Mouse (Mus musculus) spleen, adult 10 weeks (tissue): ENCODE measurements around the gene Bcl11a. TPM values are rescaled to one million over a fixed set of nuclear protein-coding genes. Genes with fewer than 3 reads are reported as not detected.

ENCODE experiments used
- polyA plus RNA-seq: library from polyadenylated mRNA; stranded (reverse); fragments of 350-450 nt; fragmentation: Illumina TruSeq; extraction: RNeasy Lipid Tissue Mini Kit (QIAGEN cat#74804); gene quantifications from one replicate; pipeline ENCODE4 v1.2.3, GENCODE M21; 2015; ENCODE audit warnings: low replicate concordance; ENCODE audit not compliant: insufficient read depth

The Bcl11a gene
- 68.6 TPM for polyA plus RNA-seq

DNA sequence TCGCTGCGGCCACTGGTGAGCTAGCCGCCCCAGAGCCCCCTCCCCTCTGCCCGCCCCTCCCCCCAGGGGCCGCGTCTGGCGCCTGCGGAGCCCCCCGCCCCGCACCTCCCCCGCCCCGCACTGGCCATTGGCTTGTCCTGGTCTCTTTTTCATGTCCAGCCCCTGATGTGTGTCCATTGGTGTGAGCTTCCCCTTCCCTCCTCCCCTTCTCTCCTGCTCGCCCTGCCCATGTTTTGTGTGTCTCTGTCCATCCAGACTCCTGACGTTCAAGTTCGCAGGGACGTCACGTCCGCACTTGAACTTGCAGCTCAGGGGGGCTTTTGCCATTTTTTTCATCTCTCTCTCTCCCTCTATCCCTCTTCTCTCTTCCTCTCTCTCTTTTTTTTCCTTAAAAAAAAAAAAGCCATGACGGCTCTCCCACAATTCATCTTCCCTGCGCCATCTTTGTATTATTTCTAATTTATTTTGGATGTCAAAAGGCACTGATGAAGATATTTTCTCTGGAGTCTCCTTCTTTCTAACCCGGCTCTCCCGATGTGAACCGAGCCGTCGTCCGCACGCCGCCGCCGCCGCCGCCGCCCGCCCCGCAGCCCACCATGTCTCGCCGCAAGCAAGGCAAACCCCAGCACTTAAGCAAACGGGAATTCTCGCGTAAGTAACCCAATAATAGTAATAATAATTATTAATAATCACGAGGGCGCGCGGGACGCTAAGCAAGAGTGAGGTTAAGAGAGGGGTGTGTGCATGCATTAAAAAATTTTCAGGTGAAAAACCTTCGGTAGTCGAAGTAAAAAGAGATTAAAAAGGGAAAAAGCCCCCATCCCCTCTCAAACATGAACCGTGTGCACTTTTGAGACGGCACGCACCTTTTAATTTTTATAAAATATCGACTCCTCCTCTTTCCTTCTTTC is at the start of gene Bcl11a:
TSS of gene Bcl11a (plus strand) at position 262 of the 911 bp plus-strand sequence.

DNA sequence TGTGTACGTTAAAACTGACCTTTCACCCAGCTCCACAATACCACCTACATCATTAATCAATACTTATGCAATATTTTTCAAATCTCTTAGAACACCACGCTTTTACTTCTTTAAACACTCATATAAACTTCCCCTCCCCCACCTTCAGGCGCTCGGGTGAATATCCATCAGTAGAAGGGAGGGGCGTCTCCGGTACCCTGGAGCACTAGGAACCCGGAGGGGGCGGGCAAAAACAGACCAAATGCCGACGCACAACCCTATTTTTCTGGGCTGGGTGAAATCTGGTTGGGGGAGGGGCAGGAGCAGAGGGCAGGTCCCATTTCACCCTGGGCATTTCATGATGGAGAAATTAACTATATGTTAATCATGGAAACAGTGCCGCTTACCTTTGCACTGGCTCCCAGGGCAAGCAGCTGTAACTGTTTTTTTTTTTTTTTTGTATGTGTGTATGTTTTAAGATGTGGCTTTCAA is 3.2 kb upstream of the Bcl11a start, which contains the start of gene A830031A19Rik:
TSS of gene A830031A19Rik (minus strand) at position 421 of the 471 bp plus-strand sequence.

Other genes with a start within 250 kb of the Bcl11a start
- gene Papolg, start 182.8 kb upstream of the Bcl11a start, polyA plus RNA-seq = 43.6 TPM
- gene A830031A19Rik, start 3.0 kb upstream of the Bcl11a start, polyA plus RNA-seq = not detected